Mouse (Mus musculus): Measurements from ENCODE around the gene Adamtsl1. TPM values are rescaled to one million over a fixed set of nuclear protein-coding genes. Genes with fewer than 3 reads are reported as not detected.

Gene Adamtsl1
- total RNA-seq, 2 experiments from 2014 or later = 8.7 to 11.2 TPM

DNA sequence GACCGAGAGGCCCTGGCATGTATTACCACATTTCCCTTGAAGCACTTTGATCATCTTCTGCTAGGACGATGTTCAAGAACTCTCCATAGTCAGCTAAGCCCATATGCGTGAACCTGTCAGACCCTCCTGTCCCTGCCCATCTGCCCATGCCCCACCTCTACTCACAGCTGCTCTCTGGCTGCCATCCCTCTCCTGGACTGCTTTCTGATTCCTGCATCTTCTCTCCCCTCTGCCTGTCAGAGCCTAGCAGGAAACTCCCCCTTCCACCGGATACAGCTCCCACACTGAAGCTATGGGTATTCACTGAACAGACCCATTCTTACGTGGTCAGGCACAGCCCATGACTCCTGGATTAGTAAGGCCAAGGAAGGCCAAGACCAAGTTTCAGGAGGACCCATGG lies 812.0 kb downstream of the Adamtsl1 start:
- DNase-seq = no peak

GRCm38 (mm10) chr4:86326638-86327037 lies 812.7 kb downstream of the Adamtsl1 start:
- DNase-seq = no peak

- DNase-seq = no peak
Measured at GRCm38 (mm10) chr4:86329481-86329880, 815.5 kb downstream of the Adamtsl1 start.

DNA sequence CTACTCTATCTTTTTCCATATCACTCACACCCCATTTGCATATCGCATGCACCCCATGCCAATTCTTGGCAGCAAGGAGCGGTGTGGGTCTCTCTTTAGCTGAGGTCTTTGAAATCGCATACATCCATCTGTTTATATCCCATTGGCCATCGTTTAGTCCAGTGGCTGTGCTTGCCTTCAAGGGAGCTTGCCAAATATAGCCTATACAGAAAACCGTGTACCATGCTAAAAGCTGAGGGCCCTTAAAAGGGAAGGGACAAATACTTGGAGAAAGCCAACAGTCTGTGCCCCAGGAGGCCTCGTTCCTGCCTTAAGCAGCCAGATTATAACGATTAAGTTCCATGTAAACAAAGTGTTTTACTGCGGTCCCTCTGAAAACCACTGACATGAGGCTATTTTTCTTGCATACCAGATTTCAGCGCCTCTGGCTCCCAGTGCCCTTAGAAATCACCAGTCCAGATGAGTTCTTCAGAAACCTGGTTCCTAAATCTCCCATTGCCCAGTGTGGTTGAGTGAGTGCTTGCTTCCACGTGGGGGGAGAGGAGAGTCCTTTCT lies 822.0 kb downstream of the Adamtsl1 start:
- DNase-seq = no peak

DNA sequence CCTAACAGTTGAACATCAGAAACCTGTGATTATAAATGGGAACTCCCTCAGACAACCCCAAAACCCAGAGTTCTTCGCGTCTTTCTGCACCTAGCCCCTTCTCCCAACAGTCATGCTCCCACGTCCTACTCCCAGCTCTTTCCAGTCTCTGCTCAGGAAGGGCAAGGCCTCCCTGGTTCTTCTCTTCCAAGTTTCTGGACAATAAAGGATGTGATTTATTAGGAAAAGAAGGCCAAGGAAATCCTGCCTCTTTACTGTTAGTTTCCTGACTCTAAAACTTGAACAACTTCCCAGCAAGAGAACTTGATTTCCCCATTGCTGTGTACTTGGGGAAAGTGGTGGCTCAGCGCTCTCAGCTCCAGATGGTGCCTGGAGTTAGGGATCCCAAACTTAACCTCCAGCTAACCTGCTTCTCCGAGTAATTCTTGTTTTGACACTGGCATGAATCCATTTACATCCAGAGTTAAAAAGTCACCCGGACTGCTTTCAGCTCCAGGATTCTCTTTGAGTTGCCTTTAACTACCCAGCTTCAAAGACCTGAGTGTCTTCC lies 823.3 kb downstream of the Adamtsl1 start:
- no peak for DNase-seq

- DNase-seq = no peak
Measured at GRCm38 (mm10) chr4:86349341-86349740, 835.4 kb downstream of the Adamtsl1 start.

GRCm38 (mm10) chr4:86352121-86352520 lies 838.1 kb downstream of the Adamtsl1 start:
- no peak for DNase-seq

DNA sequence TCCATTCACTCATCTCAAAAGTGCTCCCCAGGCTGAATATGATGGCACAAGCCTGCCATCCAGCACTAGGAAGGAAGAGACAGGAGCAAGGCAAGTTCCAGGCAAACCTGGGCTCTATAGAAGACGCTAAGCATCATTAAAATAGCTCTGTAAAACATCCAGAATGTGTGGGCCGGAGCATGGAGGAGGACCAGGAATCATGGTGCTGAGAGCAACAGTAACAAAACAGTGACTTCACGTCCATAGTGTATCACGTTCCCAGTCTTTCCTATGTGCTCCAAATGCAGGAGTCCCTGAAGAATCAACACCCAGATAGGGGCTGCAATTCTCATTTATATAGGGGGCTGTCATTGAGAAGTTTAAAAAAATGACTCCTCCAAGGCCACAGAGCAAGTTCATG lies 839.6 kb downstream of the Adamtsl1 start:
- DNase-seq = no peak

DNA sequence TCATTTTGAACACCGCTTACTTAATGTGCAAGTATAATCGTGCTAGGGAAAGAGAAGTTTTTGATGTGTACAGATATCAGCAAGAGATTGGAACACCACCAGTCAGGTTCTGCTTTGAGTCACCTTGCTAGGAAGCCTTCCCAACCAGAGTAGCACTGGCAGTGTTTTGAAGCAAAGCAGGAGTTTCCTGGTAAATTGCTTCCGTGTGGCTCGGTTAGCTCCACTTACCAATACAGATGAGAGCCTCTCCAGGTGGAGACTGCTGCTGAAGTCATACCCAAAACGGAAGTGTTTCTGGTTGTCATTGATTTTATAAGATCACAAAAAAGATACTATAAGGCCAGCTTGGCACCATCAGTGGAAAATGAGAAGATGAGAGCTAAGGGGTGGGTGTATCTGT lies 845.4 kb downstream of the Adamtsl1 start:
- no peak for DNase-seq

DNA sequence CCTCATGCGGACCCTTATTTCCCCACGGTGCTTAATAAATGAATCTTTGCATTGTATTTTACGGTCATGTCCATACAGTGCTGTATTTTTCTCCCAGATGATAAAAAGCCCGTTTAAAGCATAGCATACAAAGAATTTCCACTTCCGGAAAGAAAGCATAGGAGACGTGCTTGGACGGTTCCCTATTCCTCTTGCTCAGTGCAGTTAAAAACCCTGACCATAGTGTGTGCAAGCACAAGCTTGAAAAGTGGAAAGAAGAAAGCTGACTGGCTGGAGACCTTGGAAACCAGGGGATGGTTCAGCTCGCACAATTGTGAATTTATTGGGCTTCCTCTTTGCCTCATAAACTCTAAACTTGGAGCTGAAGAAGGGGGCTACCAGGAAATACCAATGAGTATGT lies 855.1 kb downstream of the Adamtsl1 start:
- DNase-seq = no peak

DNA sequence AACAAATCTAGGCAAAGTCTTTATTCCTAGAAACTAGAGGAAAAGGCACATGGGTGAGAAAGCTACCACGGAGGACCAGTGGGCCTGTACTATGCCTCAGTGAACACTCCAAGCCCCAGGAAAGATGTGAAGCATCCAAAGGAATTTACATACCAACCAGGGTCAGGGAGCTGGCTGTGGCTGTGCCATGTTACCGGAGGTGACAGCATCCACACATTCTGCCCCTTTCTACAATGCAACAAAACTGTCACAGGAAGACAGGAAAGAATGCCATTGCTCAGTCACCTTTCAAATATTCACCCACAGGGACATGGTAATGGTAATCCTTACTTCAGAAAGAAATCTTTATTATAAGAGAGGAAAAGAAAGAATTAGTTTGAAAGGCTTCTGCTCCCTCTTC lies 859.2 kb downstream of the Adamtsl1 start:
- DNase-seq = no peak

GRCm38 (mm10) chr4:86383124-86383523 lies 869.2 kb downstream of the Adamtsl1 start:
- no peak for DNase-seq

GRCm38 (mm10) chr4:86385121-86385520 lies 871.1 kb downstream of the Adamtsl1 start:
- no peak for DNase-seq

- no peak for DNase-seq
Measured at GRCm38 (mm10) chr4:86388430-86388829, 874.5 kb downstream of the Adamtsl1 start.

DNA sequence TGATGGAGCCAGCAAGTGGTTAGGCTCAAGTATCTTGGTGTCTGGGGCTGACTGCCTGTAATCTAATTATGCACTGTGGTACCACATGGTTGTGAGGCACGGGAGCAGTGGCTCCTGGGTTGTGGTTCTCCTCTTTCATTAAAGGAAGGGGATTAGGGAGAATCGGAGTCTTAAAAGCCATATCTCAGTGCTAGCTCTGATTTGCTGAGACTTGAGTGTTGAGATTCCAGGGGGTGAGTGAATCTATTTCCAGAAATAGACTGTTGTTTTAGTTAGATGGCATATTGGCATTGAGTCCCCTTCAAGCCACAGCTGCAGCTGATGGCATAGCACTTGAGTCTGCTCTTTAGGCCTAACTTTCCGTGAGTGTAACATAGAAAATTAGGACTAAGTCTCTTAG lies 877.2 kb downstream of the Adamtsl1 start:
- DNase-seq = no peak

DNA sequence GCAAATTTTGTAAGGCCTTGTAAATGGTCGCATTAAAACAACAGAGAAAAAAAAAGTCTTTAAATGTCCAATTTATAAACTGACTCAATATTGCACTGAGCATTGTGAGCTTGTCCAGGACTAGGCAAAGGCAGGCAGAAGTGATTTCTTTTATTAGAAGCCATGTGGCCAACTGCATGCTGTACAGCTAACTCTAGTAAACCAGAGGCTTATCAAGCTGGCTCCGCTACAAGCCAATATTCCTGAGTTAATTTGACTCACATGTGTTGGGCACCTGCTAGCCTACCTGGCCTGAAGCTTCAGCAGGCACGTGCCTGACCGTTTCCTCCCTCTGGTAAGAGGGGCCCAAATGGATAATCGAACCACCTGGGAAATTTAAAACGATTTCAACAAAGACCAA lies 881.7 kb downstream of the Adamtsl1 start:
- no peak for DNase-seq

GRCm38 (mm10) chr4:86396672-86397288 lies 882.8 kb downstream of the Adamtsl1 start:
- DNase-seq = no peak

- no peak for DNase-seq
Measured at GRCm38 (mm10) chr4:86397470-86397869, 883.5 kb downstream of the Adamtsl1 start.

DNA sequence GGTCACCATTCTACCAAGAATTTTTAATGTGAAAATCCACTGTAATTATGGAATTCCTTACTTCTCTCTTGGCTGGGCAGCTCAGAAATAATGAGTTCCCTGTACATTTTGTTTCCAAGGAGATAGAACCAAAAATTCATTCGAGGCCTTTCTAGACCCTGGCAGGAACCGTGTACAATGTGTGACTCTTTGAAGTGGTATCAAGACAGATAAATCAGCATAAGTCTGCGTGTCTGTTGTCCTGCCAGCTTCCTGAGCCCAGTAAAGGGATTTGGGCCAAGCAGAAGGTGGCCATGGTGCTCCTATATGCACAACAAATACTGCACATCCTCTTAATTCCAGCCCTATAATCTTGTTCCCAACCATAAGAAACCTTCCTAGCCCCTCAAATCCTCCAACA lies 887.1 kb downstream of the Adamtsl1 start:
- DNase-seq = no peak

- DNase-seq = no peak
Measured at GRCm38 (mm10) chr4:86406501-86407199, 892.7 kb downstream of the Adamtsl1 start.

- DNase-seq = no peak
Measured at GRCm38 (mm10) chr4:86407200-86407527, 893.2 kb downstream of the Adamtsl1 start.

- no peak for DNase-seq
Measured at GRCm38 (mm10) chr4:86408421-86408820, 894.4 kb downstream of the Adamtsl1 start.

GRCm38 (mm10) chr4:86410946-86411345 lies 897.0 kb downstream of the Adamtsl1 start:
- DNase-seq = no peak

GRCm38 (mm10) chr4:86413388-86413787 lies 899.4 kb downstream of the Adamtsl1 start:
- no peak for DNase-seq

Measured in layer of hippocampus, postnatal 36 days (tissue).